Mouse (Mus musculus): ENCODE data around the gene Zdhhc24. TPM values are rescaled to one million over a fixed set of nuclear protein-coding genes. Genes with fewer than 3 reads are reported as not detected.

The Zdhhc24 gene
- polyA plus RNA-seq, 1 experiment from 2014 or later = 7.2 TPM

GRCm38 (mm10) chr19:4899888-4900287 lies 21.4 kb downstream of the Zdhhc24 start:
- Histone ChIP-seq H3K9ac (ENCODE audit: low read length) (no peak overlapping the region), H3K27ac (replicated peaks in 1 of 2; ENCODE audit: control insufficient read depth in 1 of 2, insufficient read depth in 1 of 2, low read depth in 2 of 2, low read length in 2 of 2) (no peak overlapping the region), H3K36me3 (ENCODE audit: control insufficient read depth, insufficient read depth, low read length) (no peaks in the 10 kb centered on the region), H3K9me3 (ENCODE audit: control insufficient read depth, low read length) (no peaks in the 10 kb centered on the region), H3K4me3 (ENCODE audit: control insufficient read depth in 1 of 2, insufficient read depth in 1 of 2, low read depth in 1 of 2, low read length in 2 of 2) (no peak overlapping the region), H3K4me2 (ENCODE audit: low read length) (no peak overlapping the region), H3K27me3 (ENCODE audit: control insufficient read depth, insufficient read depth, low read length) (no peaks in the 10 kb centered on the region), H3K4me1 (ENCODE audit: control insufficient read depth in 2 of 2, insufficient read depth in 2 of 2, low read length in 2 of 2) (no peaks in the 10 kb centered on the region; a peak in 1 of 4 replicates)
- WGBS = 56% methylated on average over 3 of the region's 3 CpGs
- no peak for ATAC-seq (ENCODE audit: insufficient number of reproducible peaks, insufficient read depth, low FRiP score, low read depth)

- Histone ChIP-seq H3K27ac (replicated peaks in 1 of 2; ENCODE audit: control insufficient read depth in 1 of 2, insufficient read depth in 1 of 2, low read depth in 2 of 2, low read length in 2 of 2) (no peak within 1 kb of the TSS), H3K27me3 (ENCODE audit: control insufficient read depth, insufficient read depth, low read length) (no peaks in the 10 kb centered on the region), H3K36me3 (ENCODE audit: control insufficient read depth, insufficient read depth, low read length) (peaks cover 39% of the 10 kb centered on the region), H3K4me1 (ENCODE audit: control insufficient read depth in 2 of 2, insufficient read depth in 2 of 2, low read length in 2 of 2) (0 out of 4 replicates have a peak, but pooled peaks cover 0 to 2% of the 10 kb centered on the region in 2 experiments), H3K4me2 (ENCODE audit: low read length) (peak within 1 kb of the TSS; percentile 84), H3K9ac (ENCODE audit: low read length) (peak within 1 kb of the TSS; percentile 70), H3K4me3 (ENCODE audit: control insufficient read depth in 1 of 2, insufficient read depth in 1 of 2, low read depth in 1 of 2, low read length in 2 of 2) (peak within 1 kb of the TSS; percentile 67 to 89), H3K9me3 (ENCODE audit: control insufficient read depth, low read length) (no peaks in the 10 kb centered on the region)
- ATAC-seq (ENCODE audit: insufficient number of reproducible peaks, insufficient read depth, low FRiP score, low read depth) = no peak
- 9% methylated on average over 31 of the region's 31 CpGs for WGBS
Observed at GRCm38 (mm10) chr19:4905979-4906794, 27.7 kb downstream of the Zdhhc24 start, which contains the start of gene Bbs1. Gene Bbs1 (minus strand): TSS chr19:4906628.

DNA sequence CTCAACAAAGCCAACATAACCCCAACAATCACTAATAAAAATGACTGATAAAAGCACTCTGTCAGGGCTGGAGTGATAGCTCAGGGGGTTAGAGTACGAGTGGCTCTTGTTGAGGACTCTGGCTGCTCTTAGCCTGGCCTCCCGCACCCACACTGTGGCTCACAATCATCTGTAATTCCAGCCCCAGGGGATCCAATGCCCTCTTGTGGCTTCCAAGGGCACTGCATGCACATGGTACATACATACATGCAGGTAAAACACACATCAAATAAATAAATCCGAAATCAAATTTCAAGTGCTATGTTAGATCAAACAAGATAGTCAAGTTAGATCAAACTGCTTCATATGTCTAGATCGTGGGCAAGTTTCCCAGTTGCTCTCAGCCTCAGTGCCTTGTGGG lies 29.6 kb downstream of the Zdhhc24 start:
- ATAC-seq (ENCODE audit: insufficient number of reproducible peaks, insufficient read depth, low FRiP score, low read depth) = no peak
- Histone ChIP-seq H3K36me3 (ENCODE audit: control insufficient read depth, insufficient read depth, low read length) (peaks cover 57% of the 10 kb centered on the region), H3K4me1 (ENCODE audit: control insufficient read depth in 2 of 2, insufficient read depth in 2 of 2, low read length in 2 of 2) (0 out of 4 replicates have a peak, but pooled peaks cover 0 to 2% of the 10 kb centered on the region in 2 experiments), H3K9me3 (ENCODE audit: control insufficient read depth, low read length) (no peaks in the 10 kb centered on the region), H3K27ac (replicated peaks in 1 of 2; ENCODE audit: control insufficient read depth in 1 of 2, insufficient read depth in 1 of 2, low read depth in 2 of 2, low read length in 2 of 2) (no peak overlapping the region), H3K4me2 (ENCODE audit: low read length) (no peak overlapping the region), H3K4me3 (ENCODE audit: control insufficient read depth in 1 of 2, insufficient read depth in 1 of 2, low read depth in 1 of 2, low read length in 2 of 2) (no peak overlapping the region), H3K27me3 (ENCODE audit: control insufficient read depth, insufficient read depth, low read length) (no peaks in the 10 kb centered on the region), H3K9ac (ENCODE audit: low read length) (no peak overlapping the region)
- WGBS = 84% methylated on average over 4 of the region's 4 CpGs

- H3K4me1 ChIP-seq (ENCODE audit: control insufficient read depth in 2 of 2, insufficient read depth in 2 of 2, low read length in 2 of 2) = 0 out of 4 replicates have a peak, but pooled peaks cover 0 to 2% of the 10 kb centered on the region in 2 experiments
- H3K4me3 ChIP-seq (ENCODE audit: control insufficient read depth in 1 of 2, insufficient read depth in 1 of 2, low read depth in 1 of 2, low read length in 2 of 2) = no peak overlapping the region
- no peak overlapping the region for H3K9ac ChIP-seq (ENCODE audit: low read length)
- no peaks in the 10 kb centered on the region for H3K27me3 ChIP-seq (ENCODE audit: control insufficient read depth, insufficient read depth, low read length)
- no peaks in the 10 kb centered on the region for H3K9me3 ChIP-seq (ENCODE audit: control insufficient read depth, low read length)
- no peak overlapping the region for H3K27ac ChIP-seq (replicated peaks in 1 of 2; ENCODE audit: control insufficient read depth in 1 of 2, insufficient read depth in 1 of 2, low read depth in 2 of 2, low read length in 2 of 2)
- H3K4me2 ChIP-seq (ENCODE audit: low read length) = no peak overlapping the region
- peaks cover 70% of the 10 kb centered on the region for H3K36me3 ChIP-seq (ENCODE audit: control insufficient read depth, insufficient read depth, low read length)
- ATAC-seq (ENCODE audit: insufficient number of reproducible peaks, insufficient read depth, low FRiP score, low read depth) = no peak
- 83% methylated on average over 7 of the region's 7 CpGs for WGBS
Observed at GRCm38 (mm10) chr19:4909376-4909775, 30.9 kb downstream of the Zdhhc24 start.

DNA sequence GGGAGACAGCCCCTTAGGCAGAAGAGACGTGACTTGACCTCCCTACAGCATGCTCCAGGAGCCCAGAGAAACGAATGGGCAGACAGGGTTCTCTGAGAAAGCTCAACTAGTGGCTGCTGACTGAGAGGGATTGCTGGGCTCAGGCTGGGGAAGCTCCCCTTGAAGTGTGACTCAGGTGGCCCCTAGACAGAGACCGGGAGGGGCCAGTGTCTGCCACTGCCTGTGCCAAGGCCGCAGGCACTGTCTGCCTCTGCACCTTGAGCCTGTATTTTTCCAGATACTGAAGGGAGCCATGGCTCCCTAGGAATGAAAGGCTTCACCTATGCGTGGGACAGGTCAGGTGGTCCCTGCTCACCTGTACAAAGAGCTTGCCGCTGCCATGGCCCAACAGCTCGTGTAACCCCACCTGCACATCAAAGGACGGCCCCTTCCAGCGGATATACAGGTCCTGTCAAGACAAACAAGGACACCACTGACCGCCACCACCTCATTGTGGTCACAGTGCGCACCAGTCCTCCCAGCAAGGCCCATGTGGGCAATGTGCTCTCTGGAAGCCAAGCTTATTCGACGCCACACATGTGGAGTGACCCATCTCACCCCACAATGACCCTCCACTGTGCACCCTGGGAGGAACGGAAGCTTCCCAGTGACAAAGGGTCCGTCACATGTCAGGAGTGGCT lies 37.6 kb downstream of the Zdhhc24 start:
- H3K36me3 ChIP-seq (ENCODE audit: control insufficient read depth, insufficient read depth, low read length) = peaks cover 99% of the 10 kb centered on the region
- no peak overlapping the region for H3K9ac ChIP-seq (ENCODE audit: low read length)
- H3K27me3 ChIP-seq (ENCODE audit: control insufficient read depth, insufficient read depth, low read length) = no peaks in the 10 kb centered on the region
- no peaks in the 10 kb centered on the region for H3K9me3 ChIP-seq (ENCODE audit: control insufficient read depth, low read length)
- 94% methylated on average over 15 of the region's 15 CpGs for WGBS
- H3K27ac ChIP-seq (replicated peaks in 1 of 2; ENCODE audit: control insufficient read depth in 1 of 2, insufficient read depth in 1 of 2, low read depth in 2 of 2, low read length in 2 of 2) = no peak overlapping the region
- H3K4me1 ChIP-seq (ENCODE audit: control insufficient read depth in 2 of 2, insufficient read depth in 2 of 2, low read length in 2 of 2) = no peaks in the 10 kb centered on the region
- no peak overlapping the region for H3K4me3 ChIP-seq (ENCODE audit: control insufficient read depth in 1 of 2, insufficient read depth in 1 of 2, low read depth in 1 of 2, low read length in 2 of 2)
- no peak for ATAC-seq (ENCODE audit: insufficient number of reproducible peaks, insufficient read depth, low FRiP score, low read depth)
- H3K4me2 ChIP-seq (ENCODE audit: low read length) = no peak overlapping the region

DNA sequence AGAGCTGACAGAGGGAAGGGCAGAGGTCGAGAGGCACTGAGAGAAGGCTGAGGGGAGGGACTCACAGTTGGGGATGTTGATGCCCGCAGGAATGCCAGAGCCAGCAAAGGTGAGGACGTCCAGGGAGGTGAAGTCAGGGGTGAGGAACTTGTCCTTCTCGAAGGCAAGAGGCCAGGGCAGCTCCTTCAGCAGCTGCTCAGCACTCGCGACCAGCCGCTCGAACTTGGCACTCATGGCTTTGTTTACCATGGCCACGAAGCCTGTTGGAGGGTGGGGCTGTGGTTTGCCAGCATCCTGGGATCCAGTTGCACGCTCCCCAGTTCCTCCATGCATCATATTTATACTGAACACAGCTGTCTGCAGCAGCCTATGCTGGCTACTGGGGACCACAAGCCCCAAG lies 38.4 kb downstream of the Zdhhc24 start:
- H3K27ac ChIP-seq (replicated peaks in 1 of 2; ENCODE audit: control insufficient read depth in 1 of 2, insufficient read depth in 1 of 2, low read depth in 2 of 2, low read length in 2 of 2) = no peak overlapping the region
- H3K4me1 ChIP-seq (ENCODE audit: control insufficient read depth in 2 of 2, insufficient read depth in 2 of 2, low read length in 2 of 2) = no peaks in the 10 kb centered on the region
- H3K27me3 ChIP-seq (ENCODE audit: control insufficient read depth, insufficient read depth, low read length) = no peaks in the 10 kb centered on the region
- no peak overlapping the region for H3K4me2 ChIP-seq (ENCODE audit: low read length)
- H3K4me3 ChIP-seq (ENCODE audit: control insufficient read depth in 1 of 2, insufficient read depth in 1 of 2, low read depth in 1 of 2, low read length in 2 of 2) = no peak overlapping the region
- H3K9me3 ChIP-seq (ENCODE audit: control insufficient read depth, low read length) = no peaks in the 10 kb centered on the region
- no peak for ATAC-seq (ENCODE audit: insufficient number of reproducible peaks, insufficient read depth, low FRiP score, low read depth)
- peaks cover 99% of the 10 kb centered on the region for H3K36me3 ChIP-seq (ENCODE audit: control insufficient read depth, insufficient read depth, low read length)
- 84% methylated on average over 10 of the region's 10 CpGs for WGBS
- H3K9ac ChIP-seq (ENCODE audit: low read length) = no peak overlapping the region

GRCm38 (mm10) chr19:4919652-4920051 lies 41.2 kb downstream of the Zdhhc24 start:
- Histone ChIP-seq H3K36me3 (ENCODE audit: control insufficient read depth, insufficient read depth, low read length) (peaks cover 96% of the 10 kb centered on the region), H3K27me3 (ENCODE audit: control insufficient read depth, insufficient read depth, low read length) (no peaks in the 10 kb centered on the region), H3K27ac (replicated peaks in 1 of 2; ENCODE audit: control insufficient read depth in 1 of 2, insufficient read depth in 1 of 2, low read depth in 2 of 2, low read length in 2 of 2) (no peak overlapping the region), H3K4me1 (ENCODE audit: control insufficient read depth in 2 of 2, insufficient read depth in 2 of 2, low read length in 2 of 2) (no peaks in the 10 kb centered on the region), H3K9ac (ENCODE audit: low read length) (no peak overlapping the region), H3K4me3 (ENCODE audit: control insufficient read depth in 1 of 2, insufficient read depth in 1 of 2, low read depth in 1 of 2, low read length in 2 of 2) (no peak overlapping the region), H3K9me3 (ENCODE audit: control insufficient read depth, low read length) (no peaks in the 10 kb centered on the region), H3K4me2 (ENCODE audit: low read length) (no peak overlapping the region)
- 85% methylated on average over 6 of the region's 6 CpGs for WGBS
- no peak for ATAC-seq (ENCODE audit: insufficient number of reproducible peaks, insufficient read depth, low FRiP score, low read depth)
